Mouse (Mus musculus) retina, postnatal 1 day (tissue): Measurements from ENCODE around the gene Vmn1r198.
"Not testable (repeated sequence)": the region's sequence is repeated elsewhere in the genome, so short reads cannot be mapped to it uniquely, and the experiment has no call there.

ENCODE experiments used
- DNase-seq: peaks from one replicate; pipeline ENCODE4 v3.0.0-alpha.2; 2012

The Vmn1r198 gene

GRCm38 (mm10) chr13:22350064-22350463 lies at the start of gene Vmn1r198:
Gene Vmn1r198 (plus strand): TSS chr13:22350364.
- DNase-seq: no peak

- DNase-seq: not testable (repeated sequence)
These were observed 42.1 kb upstream of the Vmn1r198 start for GRCm38 (mm10) chr13:22308075-22308474.

- no peak for DNase-seq
These were observed 34.8 kb upstream of the Vmn1r198 start for GRCm38 (mm10) chr13:22315361-22315760.

GRCm38 (mm10) chr13:22317366-22317765 lies 32.8 kb upstream of the Vmn1r198 start:
- DNase-seq: no peak

- DNase-seq: no peak
These were observed 30.1 kb upstream of the Vmn1r198 start for GRCm38 (mm10) chr13:22320091-22320490.

- no peak for DNase-seq
These were observed 25.9 kb upstream of the Vmn1r198 start, which contains the start of gene Vmn1r197 for GRCm38 (mm10) chr13:22324289-22324688. Gene Vmn1r197 (plus strand): TSS chr13:22324589.

- no peak for DNase-seq
These were observed 16.9 kb upstream of the Vmn1r198 start for GRCm38 (mm10) chr13:22333269-22333668.

GRCm38 (mm10) chr13:22335565-22335964 lies 14.6 kb upstream of the Vmn1r198 start:
- DNase-seq: no peak

GRCm38 (mm10) chr13:22350813-22351212 lies 649 bp downstream of the Vmn1r198 start:
- DNase-seq: no peak

- no peak for DNase-seq
These were observed 29.4 kb downstream of the Vmn1r198 start, which contains the start of gene Vmn1r199 for GRCm38 (mm10) chr13:22379518-22379917. Gene Vmn1r199 (plus strand): TSS chr13:22379818.

GRCm38 (mm10) chr13:22381128-22381527 lies 31.0 kb downstream of the Vmn1r198 start:
- not testable (repeated sequence) for DNase-seq

- DNase-seq: no peak
These were observed 33.2 kb downstream of the Vmn1r198 start for GRCm38 (mm10) chr13:22383401-22383800.

GRCm38 (mm10) chr13:22387050-22387449 lies 36.9 kb downstream of the Vmn1r198 start:
- no peak for DNase-seq

GRCm38 (mm10) chr13:22390073-22390472 lies 39.9 kb downstream of the Vmn1r198 start, which contains the start of gene Vmn1r200:
Gene Vmn1r200 (plus strand): TSS chr13:22390373.
- DNase-seq: no peak

- no peak for DNase-seq
These were observed 52.8 kb downstream of the Vmn1r198 start for GRCm38 (mm10) chr13:22402978-22403377.
